Mouse (Mus musculus): ENCODE data around the gene Lrrc39. TPM values are rescaled to one million over a fixed set of nuclear protein-coding genes. Genes with fewer than 3 reads are reported as not detected.

The Lrrc39 gene
- polyA plus RNA-seq, 1 experiment = not detected

GRCm38 (mm10) chr3:116594076-116594727, 31.4 kb downstream of the Lrrc39 start:
- peak overlapping the region; percentile 46 for H3K27ac ChIP-seq (ENCODE audit: control insufficient read depth, insufficient read depth, low read depth, low read length)
- H3K27me3 ChIP-seq (ENCODE audit: control insufficient read depth, insufficient read depth, low read length) = no peaks in the 10 kb centered on the region
- no peaks in the 10 kb centered on the region for H3K4me1 ChIP-seq (ENCODE audit: control insufficient read depth, insufficient read depth, low read length)
- no peak for TF ChIP-seq CTCF (IDR thresholded peaks at IDR 0.05; ENCODE audit: control insufficient read depth, insufficient read depth, insufficient replicate concordance, low read depth, low read length)
- no peak for TF ChIP-seq POLR2A (IDR thresholded peaks at IDR 0.05; ENCODE audit: control insufficient read depth, low read depth, low read length)
- peaks cover 2% of the 10 kb centered on the region for H3K36me3 ChIP-seq (ENCODE audit: control insufficient read depth, insufficient read depth, low read length)
- peak overlapping the region; percentile 99 for H3K4me3 ChIP-seq (ENCODE audit: control insufficient read depth, low read depth, low read length)

- H3K4me3 ChIP-seq (ENCODE audit: control insufficient read depth, low read depth, low read length) = peak within 1 kb of the TSS; percentile 99
- H3K4me1 ChIP-seq (ENCODE audit: control insufficient read depth, insufficient read depth, low read length) = no peaks in the 10 kb centered on the region
- H3K27me3 ChIP-seq (ENCODE audit: control insufficient read depth, insufficient read depth, low read length) = no peaks in the 10 kb centered on the region
- H3K27ac ChIP-seq (ENCODE audit: control insufficient read depth, insufficient read depth, low read depth, low read length) = peak within 1 kb of the TSS; percentile 98
- no peak for TF ChIP-seq CTCF (IDR thresholded peaks at IDR 0.05; ENCODE audit: control insufficient read depth, insufficient read depth, insufficient replicate concordance, low read depth, low read length)
- peak; percentile 88 for TF ChIP-seq POLR2A (IDR thresholded peaks at IDR 0.05; ENCODE audit: control insufficient read depth, low read depth, low read length)
- H3K36me3 ChIP-seq (ENCODE audit: control insufficient read depth, insufficient read depth, low read length) = no peaks in the 10 kb centered on the region; the same call in 1 of the 2 replicates
Measured at GRCm38 (mm10) chr3:116594728-116595602, 32.2 kb downstream of the Lrrc39 start, which contains the start of gene Sass6. TSS of gene Sass6 (plus strand) at chr3:116594982.

GRCm38 (mm10) chr3:116595603-116595991, 32.8 kb downstream of the Lrrc39 start:
- peak overlapping the region; percentile 98 for H3K27ac ChIP-seq (ENCODE audit: control insufficient read depth, insufficient read depth, low read depth, low read length)
- no peaks in the 10 kb centered on the region for H3K4me1 ChIP-seq (ENCODE audit: control insufficient read depth, insufficient read depth, low read length)
- TF ChIP-seq CTCF (IDR thresholded peaks at IDR 0.05; ENCODE audit: control insufficient read depth, insufficient read depth, insufficient replicate concordance, low read depth, low read length) = no peak
- no peak for TF ChIP-seq POLR2A (IDR thresholded peaks at IDR 0.05; ENCODE audit: control insufficient read depth, low read depth, low read length)
- no peaks in the 10 kb centered on the region for H3K27me3 ChIP-seq (ENCODE audit: control insufficient read depth, insufficient read depth, low read length)
- H3K36me3 ChIP-seq (ENCODE audit: control insufficient read depth, insufficient read depth, low read length) = no peaks in the 10 kb centered on the region
- H3K4me3 ChIP-seq (ENCODE audit: control insufficient read depth, low read depth, low read length) = peak overlapping the region; percentile 99

- no peaks in the 10 kb centered on the region for H3K4me1 ChIP-seq (ENCODE audit: control insufficient read depth, insufficient read depth, low read length)
- H3K36me3 ChIP-seq (ENCODE audit: control insufficient read depth, insufficient read depth, low read length) = no peaks in the 10 kb centered on the region
- H3K27me3 ChIP-seq (ENCODE audit: control insufficient read depth, insufficient read depth, low read length) = no peaks in the 10 kb centered on the region
- TF ChIP-seq POLR2A (IDR thresholded peaks at IDR 0.05; ENCODE audit: control insufficient read depth, low read depth, low read length) (no peak), CTCF (IDR thresholded peaks at IDR 0.05; ENCODE audit: control insufficient read depth, insufficient read depth, insufficient replicate concordance, low read depth, low read length) (no peak)
- H3K27ac ChIP-seq (ENCODE audit: control insufficient read depth, insufficient read depth, low read depth, low read length) = no peak overlapping the region
- H3K4me3 ChIP-seq (ENCODE audit: control insufficient read depth, low read depth, low read length) = no peak overlapping the region
Measured at GRCm38 (mm10) chr3:116599705-116600104, 36.9 kb downstream of the Lrrc39 start.

- no peaks in the 10 kb centered on the region for H3K27me3 ChIP-seq (ENCODE audit: control insufficient read depth, insufficient read depth, low read length)
- no peak overlapping the region for H3K4me3 ChIP-seq (ENCODE audit: control insufficient read depth, low read depth, low read length)
- TF ChIP-seq CTCF (IDR thresholded peaks at IDR 0.05; ENCODE audit: control insufficient read depth, insufficient read depth, insufficient replicate concordance, low read depth, low read length) = no peak
- no peak for TF ChIP-seq POLR2A (IDR thresholded peaks at IDR 0.05; ENCODE audit: control insufficient read depth, low read depth, low read length)
- H3K27ac ChIP-seq (ENCODE audit: control insufficient read depth, insufficient read depth, low read depth, low read length) = no peak overlapping the region
- no peaks in the 10 kb centered on the region for H3K36me3 ChIP-seq (ENCODE audit: control insufficient read depth, insufficient read depth, low read length)
- H3K4me1 ChIP-seq (ENCODE audit: control insufficient read depth, insufficient read depth, low read length) = no peaks in the 10 kb centered on the region
Measured at GRCm38 (mm10) chr3:116601005-116601404, 38.2 kb downstream of the Lrrc39 start.

- no peak overlapping the region for H3K4me3 ChIP-seq (ENCODE audit: control insufficient read depth, low read depth, low read length)
- no peak for TF ChIP-seq POLR2A (IDR thresholded peaks at IDR 0.05; ENCODE audit: control insufficient read depth, low read depth, low read length)
- no peak for TF ChIP-seq CTCF (IDR thresholded peaks at IDR 0.05; ENCODE audit: control insufficient read depth, insufficient read depth, insufficient replicate concordance, low read depth, low read length)
- no peaks in the 10 kb centered on the region for H3K36me3 ChIP-seq (ENCODE audit: control insufficient read depth, insufficient read depth, low read length)
- H3K27me3 ChIP-seq (ENCODE audit: control insufficient read depth, insufficient read depth, low read length) = no peaks in the 10 kb centered on the region
- no peaks in the 10 kb centered on the region for H3K4me1 ChIP-seq (ENCODE audit: control insufficient read depth, insufficient read depth, low read length)
- no peak overlapping the region for H3K27ac ChIP-seq (ENCODE audit: control insufficient read depth, insufficient read depth, low read depth, low read length)
Measured at GRCm38 (mm10) chr3:116601781-116602180, 39.0 kb downstream of the Lrrc39 start.

GRCm38 (mm10) chr3:116604570-116604969, 41.8 kb downstream of the Lrrc39 start:
- Histone ChIP-seq H3K4me3 (ENCODE audit: control insufficient read depth, low read depth, low read length) (no peak overlapping the region), H3K27ac (ENCODE audit: control insufficient read depth, insufficient read depth, low read depth, low read length) (no peak overlapping the region), H3K27me3 (ENCODE audit: control insufficient read depth, insufficient read depth, low read length) (no peaks in the 10 kb centered on the region), H3K36me3 (ENCODE audit: control insufficient read depth, insufficient read depth, low read length) (peaks cover 1% of the 10 kb centered on the region), H3K4me1 (ENCODE audit: control insufficient read depth, insufficient read depth, low read length) (no peaks in the 10 kb centered on the region)
- TF ChIP-seq CTCF (IDR thresholded peaks at IDR 0.05; ENCODE audit: control insufficient read depth, insufficient read depth, insufficient replicate concordance, low read depth, low read length) = no peak
- no peak for TF ChIP-seq POLR2A (IDR thresholded peaks at IDR 0.05; ENCODE audit: control insufficient read depth, low read depth, low read length)

Data from testis, adult 2 months (tissue).